Mouse (Mus musculus) midbrain, embryonic 16.5 days (tissue): Measurements from ENCODE around the gene Foxe3. TPM values are rescaled to one million over a fixed set of nuclear protein-coding genes. Genes with fewer than 3 reads are reported as not detected.

Source experiments
- ATAC-seq: fragments of 200-750 bp; cut with Nextera tagmentation; 2 replicates; pipeline ENCODE4 v1.8.0; 2017; ENCODE audit warnings: moderate TSS enrichment
- H3K27ac ChIP-seq: fragments of 300-500 bp; sonication (generic); 2 replicates; pipeline ENCODE4 v1.5.1; 2014; ENCODE audit warnings: mild to moderate bottlenecking, low read length, mixed read lengths
- H3K27me3 ChIP-seq: fragments of 300-500 bp; sonication (generic); 2 replicates; pipeline ENCODE4 v1.6.1; 2014; ENCODE audit warnings: low read depth, low read length, mixed read lengths; ENCODE audit not compliant: control insufficient read depth, insufficient read depth
- H3K36me3 ChIP-seq: fragments of 300-500 bp; sonication (generic); 2 replicates; pipeline ENCODE4 v1.6.1; 2014; ENCODE audit warnings: mild to moderate bottlenecking, low read length, moderate library complexity, mixed read lengths; ENCODE audit not compliant: control insufficient read depth, insufficient read depth
- H3K4me1 ChIP-seq: fragments of 300-500 bp; sonication (generic); 2 replicates; pipeline ENCODE4 v1.6.1; 2014; ENCODE audit warnings: mild to moderate bottlenecking, low read length, mixed read lengths; ENCODE audit not compliant: control insufficient read depth, insufficient read depth
- H3K4me2 ChIP-seq: fragments of 300-500 bp; sonication (generic); 2 replicates; pipeline ENCODE4 v1.6.1; 2014; ENCODE audit warnings: mild to moderate bottlenecking, low read length, mixed read lengths
- H3K4me3 ChIP-seq: fragments of 300-500 bp; sonication (generic); 2 replicates; pipeline ENCODE4 v1.5.1; 2014; ENCODE audit warnings: low read depth, mild to moderate bottlenecking, low read length, moderate library complexity, mixed read lengths
- H3K9ac ChIP-seq: fragments of 300-500 bp; sonication (generic); 2 replicates; pipeline ENCODE4 v1.6.1; 2014; ENCODE audit warnings: low read depth, low read length, mixed read lengths
- H3K9me3 ChIP-seq: fragments of 300-500 bp; sonication (generic); replicated peaks from 2 replicates; pipeline ENCODE4 v1.6.1; 2014; ENCODE audit warnings: mild to moderate bottlenecking, low read length, mixed read lengths; ENCODE audit not compliant: control insufficient read depth, poor library complexity, severe bottlenecking
- WGBS: fragments of 180-500 bp; shearing (Covaris S2); extraction: QIAGEN DNeasy Blood & Tissue Kit; methylation state at CpG from one replicate; pipeline ENCODE4 v1.1.7; 2014; 5-methylcytosine and 5-hydroxymethylcytosine counted together
- polyA plus RNA-seq: library from polyadenylated mRNA; unstranded; fragments of >200 nt; fragmentation: Nextera tagmentation; extraction: Ambion mirVana; gene quantifications from 2 replicates; pipeline ENCODE4 v1.2.1, GENCODE M21; 2015

The Foxe3 gene
- polyA plus RNA-seq, 1 experiment from 2014 or later, result not detected

GRCm38 (mm10) chr4:114909602-114910484 is 16.0 kb downstream of the Foxe3 start:
- H3K4me2 ChIP-seq, result peak overlapping the region; percentile 61
- H3K27me3 ChIP-seq, result peaks cover 78% of the 10 kb centered on the region
- H3K4me1 ChIP-seq, result peaks cover 10% of the 10 kb centered on the region
- 2% methylated on average over 20 of the region's 20 CpGs for WGBS
- H3K36me3 ChIP-seq, result no peaks in the 10 kb centered on the region
- no peak for ATAC-seq
- no peak overlapping the region for H3K27ac ChIP-seq
- H3K9ac ChIP-seq, result no peak overlapping the region
- no peaks in the 10 kb centered on the region for H3K9me3 ChIP-seq
- no peak overlapping the region for H3K4me3 ChIP-seq

DNA sequence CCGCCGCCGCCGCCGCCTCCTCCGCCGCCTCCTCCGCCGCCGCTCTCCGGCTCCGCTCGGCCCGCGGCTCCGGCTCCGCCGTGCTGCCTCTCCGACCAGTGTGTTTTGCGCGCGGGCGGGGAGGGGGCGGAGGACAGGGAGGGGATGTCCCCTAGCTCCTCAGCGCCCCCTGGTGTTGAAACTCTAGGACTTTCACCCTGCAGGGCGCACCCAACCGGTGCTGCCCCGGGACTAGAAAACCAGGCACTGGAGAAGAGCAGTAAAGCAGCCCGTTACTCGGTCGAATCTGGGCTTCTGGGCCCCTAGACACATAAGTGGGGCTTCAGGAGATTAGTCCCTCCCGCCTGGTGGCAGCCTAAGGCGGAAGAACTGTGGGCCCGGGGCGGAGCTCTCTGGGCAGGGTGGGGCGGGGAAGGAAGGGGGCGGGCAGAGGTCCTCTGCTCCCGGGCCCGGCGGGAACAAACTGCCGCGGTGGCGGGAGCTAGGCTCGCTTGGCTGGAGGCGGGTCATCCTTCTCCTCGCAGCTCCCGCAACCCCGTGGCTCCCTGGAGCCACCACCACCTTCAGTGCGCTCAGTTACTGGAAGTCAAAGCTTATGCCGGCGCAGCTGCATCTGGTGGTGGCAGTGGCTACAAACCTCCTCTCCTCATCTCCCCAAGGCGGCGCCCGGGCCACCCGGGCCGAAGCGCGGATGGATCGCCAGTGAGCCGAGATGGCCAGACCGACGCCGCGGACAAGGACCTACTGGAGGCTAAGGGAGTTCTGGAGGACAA is 16.8 kb downstream of the Foxe3 start, which contains the start of gene Foxd2:
Foxd2 (minus strand) TSS at position 45 of the 773 bp plus-strand sequence.
- ATAC-seq, result peak; percentile 68
- Histone ChIP-seq H3K4me2 (peak within 1 kb of the TSS; percentile 61), H3K4me3 (peak within 1 kb of the TSS; percentile 39), H3K9me3 (no peaks in the 10 kb centered on the region), H3K27ac (no peak within 1 kb of the TSS), H3K27me3 (peaks cover 76% of the 10 kb centered on the region), H3K9ac (peak within 1 kb of the TSS; percentile 49; the same call in 1 of the 2 replicates), H3K36me3 (no peaks in the 10 kb centered on the region), H3K4me1 (peaks cover 10% of the 10 kb centered on the region)
- under 1% methylated on average over 41 of the region's 64 CpGs for WGBS

- WGBS, result under 1% methylated on average over 88 of the region's 103 CpGs
- Histone ChIP-seq H3K9ac (peak overlapping the region; percentile 49; the same call in 1 of the 2 replicates), H3K4me3 (peak overlapping the region; percentile 39)
Measured at GRCm38 (mm10) chr4:114907951-114908828, 17.6 kb downstream of the Foxe3 start.

GRCm38 (mm10) chr4:114907056-114907917 is 18.5 kb downstream of the Foxe3 start:
- ATAC-seq, result 0 out of 2 replicates have a peak, but pooled peaks have one; percentile 8
- Histone ChIP-seq H3K27me3 (peaks cover 66% of the 10 kb centered on the region), H3K4me1 (peaks cover 10% of the 10 kb centered on the region), H3K9me3 (no peaks in the 10 kb centered on the region), H3K4me3 (peak overlapping the region; percentile 39), H3K36me3 (no peaks in the 10 kb centered on the region), H3K9ac (no peak overlapping the region), H3K27ac (no peak overlapping the region), H3K4me2 (peak overlapping the region; percentile 61)
- 2% methylated on average over 61 of the region's 74 CpGs for WGBS

More at GRCm38 (mm10) chr4:114907951-114908828, 17.6 kb downstream of the Foxe3 start:
- peaks cover 10% of the 10 kb centered on the region for H3K4me1 ChIP-seq
- no peak overlapping the region for H3K27ac ChIP-seq
- H3K9me3 ChIP-seq, result no peaks in the 10 kb centered on the region
- peaks cover 70% of the 10 kb centered on the region for H3K27me3 ChIP-seq
- peak; percentile 29 for ATAC-seq
- peak overlapping the region; percentile 61 for H3K4me2 ChIP-seq
- no peaks in the 10 kb centered on the region for H3K36me3 ChIP-seq

DNA sequence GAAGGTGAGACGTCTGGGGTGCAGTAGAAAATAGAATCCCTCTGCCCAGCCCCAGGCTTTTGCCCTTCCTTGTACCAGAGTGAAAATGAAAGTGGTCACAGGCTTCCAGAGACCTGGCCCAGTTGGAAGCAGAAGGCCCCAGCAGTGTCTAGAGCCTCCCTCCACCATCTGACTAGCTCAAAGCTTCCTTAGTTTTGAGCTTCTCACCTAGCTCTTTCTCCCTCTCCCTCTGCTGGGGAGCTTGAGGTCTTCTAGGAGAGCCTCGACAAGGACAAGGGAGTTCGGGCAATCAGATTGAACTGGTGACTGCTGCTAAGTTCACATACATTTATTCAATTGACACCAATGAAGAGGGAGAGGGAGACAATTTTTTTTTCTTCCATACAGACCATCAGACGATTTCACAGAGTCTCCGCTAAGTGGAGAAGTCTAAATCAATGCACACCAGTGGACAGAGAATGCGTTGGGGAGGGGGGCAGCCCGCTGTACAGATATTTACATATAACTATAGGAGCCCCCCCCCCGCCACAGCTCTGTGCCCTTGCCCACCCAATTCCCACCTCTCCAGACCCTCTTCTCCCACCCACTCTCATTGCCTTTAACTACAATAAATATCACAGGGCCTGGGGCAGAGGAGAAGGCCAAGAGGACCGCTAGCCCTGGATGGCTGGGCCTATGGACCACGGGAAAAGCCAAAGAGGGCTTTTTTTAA is 19.7 kb downstream of the Foxe3 start:
- H3K4me1 ChIP-seq, result peaks cover 12% of the 10 kb centered on the region
- no peak overlapping the region for H3K4me3 ChIP-seq
- H3K36me3 ChIP-seq, result no peaks in the 10 kb centered on the region
- no peak overlapping the region for H3K4me2 ChIP-seq
- no peak overlapping the region for H3K27ac ChIP-seq
- 6% methylated on average over 10 of the region's 10 CpGs for WGBS
- no peaks in the 10 kb centered on the region for H3K9me3 ChIP-seq
- H3K27me3 ChIP-seq, result peaks cover 58% of the 10 kb centered on the region
- no peak for ATAC-seq
- no peak overlapping the region for H3K9ac ChIP-seq

DNA sequence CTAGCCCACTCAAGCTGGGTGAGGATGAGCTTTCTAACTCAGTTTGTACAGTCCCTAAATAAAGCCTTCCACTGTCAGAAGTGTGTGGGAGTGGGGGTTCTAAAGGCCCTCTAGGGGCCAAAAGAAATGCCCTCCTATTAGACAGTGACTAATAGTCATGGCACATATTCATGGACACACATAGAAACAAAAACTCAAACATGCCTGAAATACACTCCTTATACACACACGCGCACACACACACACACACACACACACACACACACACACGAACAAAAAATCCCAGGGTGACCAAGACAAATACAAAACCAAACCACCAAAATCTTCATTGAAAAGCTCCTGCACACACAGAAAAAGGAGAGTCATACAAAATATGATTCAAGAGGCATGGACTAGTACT is 20.3 kb downstream of the Foxe3 start:
- Histone ChIP-seq H3K27me3 (peaks cover 55% of the 10 kb centered on the region), H3K36me3 (no peaks in the 10 kb centered on the region), H3K9me3 (no peaks in the 10 kb centered on the region), H3K9ac (no peak overlapping the region), H3K4me1 (peaks cover 12% of the 10 kb centered on the region), H3K27ac (no peak overlapping the region), H3K4me3 (no peak overlapping the region), H3K4me2 (no peak overlapping the region)
- no peak for ATAC-seq
- 51% methylated on average over 3 of the region's 3 CpGs for WGBS

- Histone ChIP-seq H3K4me1 (peaks cover 6% of the 10 kb centered on the region), H3K27ac (no peak overlapping the region), H3K4me3 (no peak overlapping the region), H3K9ac (no peak overlapping the region), H3K27me3 (peaks cover 59% of the 10 kb centered on the region), H3K9me3 (no peaks in the 10 kb centered on the region), H3K36me3 (no peaks in the 10 kb centered on the region), H3K4me2 (no peak overlapping the region)
- ATAC-seq, result no peak
- 1% methylated on average over 11 of the region's 11 CpGs for WGBS
Measured at GRCm38 (mm10) chr4:114903422-114903782, 22.4 kb downstream of the Foxe3 start.
